Mouse (Mus musculus): ENCODE results near the gene Dus2.

- TF ChIP-seq POLR2A (IDR thresholded peaks at IDR 0.05; ENCODE audit: insufficient read depth, low read depth, low read length) (no peak), CTCF (IDR thresholded peaks at IDR 0.05) (peak; percentile 70), EP300 (IDR thresholded peaks at IDR 0.05; ENCODE audit: insufficient read depth, low read depth, low read length) (no peak)
Observed at GRCm38 (mm10) chr8:106076612-106077011, 85.5 kb downstream of the Dus2 start.
